Mouse (Mus musculus): ENCODE results near the gene Syt16. TPM values are rescaled to one million over a fixed set of nuclear protein-coding genes. Genes with fewer than 3 reads are reported as not detected.
A peak's percentile ranks its signal among the peaks of the same experiment; 100 is the strongest.

The Syt16 gene
- total RNA-seq, 2 experiments from 2014 or later, result not detected

DNA sequence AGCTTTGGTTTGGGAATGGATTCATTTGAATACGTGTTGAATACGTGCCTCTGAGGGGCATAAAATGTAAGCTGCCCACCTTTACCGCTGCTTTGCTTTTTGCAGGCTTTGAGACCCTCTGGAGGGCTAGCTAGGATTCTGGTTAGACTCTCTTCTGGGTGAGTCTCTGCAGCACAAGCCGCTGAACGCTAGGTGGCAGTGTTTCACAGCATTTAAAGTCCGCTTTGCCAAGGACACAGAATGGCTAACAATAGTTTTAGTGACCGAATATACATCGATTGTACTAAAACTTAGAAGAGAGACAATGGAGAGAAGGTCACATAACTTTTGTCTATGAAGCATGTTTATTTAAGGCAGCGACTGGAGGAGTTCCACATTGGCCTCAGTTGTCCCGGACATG is 322.9 kb downstream of the Syt16 start:
- TF ChIP-seq CTCF (IDR thresholded peaks at IDR 0.05), result peak; percentile 96
- H3K27ac ChIP-seq, result no peak overlapping the region
- DNase-seq, result peak; percentile 65
- H3K4me3 ChIP-seq, result 0 out of 2 replicates have a peak overlapping the region, but pooled peaks have one; percentile 5
- intact Hi-C loops (cut with DNase I), result no loop called here

GRCm38 (mm10) chr12:74321981-74322380 is 324.5 kb downstream of the Syt16 start:
- Histone ChIP-seq H3K27ac (no peak overlapping the region), H3K4me3 (no peak overlapping the region)
- intact Hi-C loops (cut with DNase I), result no loop called here
- TF ChIP-seq CTCF (IDR thresholded peaks at IDR 0.05), result no peak
- DNase-seq, result no peak

Other genes with a start within 250 kb of the Syt16 start
- gene Hif1a, start 96.3 kb upstream of the Syt16 start, total RNA-seq (2021), result 10 to 100 TPM; 15.6 to 16.5 TPM
- 1 to 10 TPM; 1.5 to 2.5 TPM for gene Gm49321, start 60.0 kb upstream of the Syt16 start, total RNA-seq (2021)
- 1 to 10 TPM; 3.9 to 8.8 TPM for gene Snapc1, start 33.2 kb upstream of the Syt16 start, total RNA-seq (2021)